Mouse (Mus musculus): ENCODE data around the gene Asb5.

- TF ChIP-seq CTCF (IDR thresholded peaks at IDR 0.05; ENCODE audit: control insufficient read depth, insufficient read depth, low read length), result no peak
- no peak for TF ChIP-seq POLR2A (IDR thresholded peaks at IDR 0.05; ENCODE audit: borderline replicate concordance, control insufficient read depth, low read depth, low read length)
Observed at GRCm38 (mm10) chr8:54565181-54565580, 35.8 kb downstream of the Asb5 start.

All from bone marrow, adult 2 months (tissue).